Mouse (Mus musculus) natural killer cell, adult 2 months (primary cell): Measurements from ENCODE around the gene Kbtbd4.
A peak's percentile ranks its signal among the peaks of the same experiment; 100 is the strongest.
"Not testable (repeated sequence)": the region's sequence is repeated elsewhere in the genome, so short reads cannot be mapped to it uniquely, and the experiment has no call there.

Experiments
- DNase-seq, 2 experiments: peaks; one replicate each; pipeline ENCODE4 v3.0.0; 2022; ENCODE audit warnings: low spot score in 2 of 2

Gene Kbtbd4

GRCm38 (mm10) chr2:90904076-90904855 is at the start of gene Kbtbd4, which contains the start of gene Ndufs3:
Gene Kbtbd4, plus strand, starts transcription at chr2:90904740.
Gene Ndufs3, minus strand, starts transcription at chr2:90904827.
- peak; percentile 82 to 87 for DNase-seq

DNA sequence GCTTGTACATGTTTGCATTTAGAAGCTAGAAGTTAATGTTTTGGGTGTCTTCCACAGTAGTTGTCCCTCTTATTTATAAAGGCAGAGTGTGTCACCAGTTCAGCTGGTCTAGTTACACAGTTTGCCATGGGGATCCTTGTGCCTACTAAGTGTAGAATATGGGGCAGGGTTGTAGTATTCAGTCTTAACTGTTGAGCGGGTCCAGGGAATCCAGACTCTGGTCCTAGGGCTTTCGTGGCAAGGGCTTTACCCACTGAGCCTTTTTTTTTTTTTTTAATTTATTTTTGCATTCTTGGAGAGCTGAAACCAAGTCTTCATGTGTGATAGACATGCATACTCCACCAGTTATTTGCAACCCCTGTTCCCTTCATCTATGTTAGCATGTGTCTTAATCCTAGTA is 43.1 kb upstream of the Kbtbd4 start:
- DNase-seq, result no peak

- DNase-seq, result no peak
These were observed 40.4 kb upstream of the Kbtbd4 start for GRCm38 (mm10) chr2:90864184-90864583.

GRCm38 (mm10) chr2:90866524-90866923 is 38.0 kb upstream of the Kbtbd4 start:
- DNase-seq, result peak; percentile 55 to 72

DNA sequence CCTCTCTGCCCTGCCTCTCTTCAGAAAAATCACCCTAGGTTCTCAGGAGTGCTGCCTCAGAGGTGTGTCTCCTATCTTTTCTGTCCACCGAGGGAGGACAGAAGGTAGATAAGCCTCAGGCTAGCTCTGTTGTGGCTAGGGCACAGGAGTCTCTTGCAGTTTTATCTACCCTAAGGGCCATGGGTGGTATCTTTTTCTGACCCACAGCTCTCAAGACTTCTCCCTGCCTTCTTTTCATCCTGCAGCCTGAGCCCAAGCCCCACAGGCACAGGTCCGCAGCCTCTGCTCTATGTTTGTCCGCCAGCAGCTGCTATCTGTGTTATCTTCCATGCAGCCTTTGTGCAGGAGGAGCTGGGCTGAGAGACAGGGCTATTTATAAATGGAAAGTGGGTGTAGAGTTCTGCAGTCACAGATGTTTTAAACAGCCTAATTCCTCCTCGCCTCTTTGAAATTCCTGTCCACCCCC is 34.4 kb upstream of the Kbtbd4 start:
- DNase-seq, result no peak

- DNase-seq, result no peak
These were observed 33.2 kb upstream of the Kbtbd4 start for GRCm38 (mm10) chr2:90871180-90871961.

DNA sequence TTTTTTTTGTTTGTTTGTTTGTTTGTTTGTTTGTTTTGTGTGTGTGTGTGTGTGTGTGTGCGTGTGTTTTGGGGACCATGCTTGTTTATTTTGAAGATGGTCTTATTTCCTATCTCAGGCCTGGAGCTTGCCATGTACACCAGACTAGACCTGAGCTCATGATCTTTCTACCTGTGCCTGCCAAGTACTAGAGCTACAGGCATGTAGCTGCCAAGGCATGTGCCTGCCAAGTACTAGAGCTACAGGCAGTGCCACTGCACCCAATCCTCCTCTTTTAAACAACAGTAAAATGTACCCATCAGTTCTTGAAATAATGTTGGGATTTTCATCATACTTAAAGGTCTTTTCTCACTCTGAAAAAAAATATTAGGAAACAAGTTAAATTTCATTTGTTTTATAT is 30.5 kb upstream of the Kbtbd4 start:
- no peak for DNase-seq

DNA sequence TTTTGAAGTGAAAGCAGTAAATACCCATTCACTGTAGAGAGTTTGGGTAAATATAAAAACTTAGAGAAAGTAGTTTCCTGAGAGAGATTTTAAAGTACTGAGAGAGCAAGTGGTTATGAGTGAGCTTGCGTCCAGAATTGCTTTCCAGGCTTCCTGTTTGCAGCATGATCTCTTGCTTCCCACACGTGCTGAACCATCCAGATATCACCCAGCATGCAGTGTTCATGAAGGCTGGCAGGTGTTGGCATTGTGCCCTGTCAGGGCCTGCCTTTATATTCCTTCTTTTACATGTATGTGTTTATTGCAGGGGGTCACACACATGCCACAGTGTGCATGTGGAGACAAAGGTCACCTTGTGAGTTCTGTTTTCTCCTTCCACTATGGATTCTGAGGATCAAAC is 29.3 kb upstream of the Kbtbd4 start:
- DNase-seq, result no peak

DNA sequence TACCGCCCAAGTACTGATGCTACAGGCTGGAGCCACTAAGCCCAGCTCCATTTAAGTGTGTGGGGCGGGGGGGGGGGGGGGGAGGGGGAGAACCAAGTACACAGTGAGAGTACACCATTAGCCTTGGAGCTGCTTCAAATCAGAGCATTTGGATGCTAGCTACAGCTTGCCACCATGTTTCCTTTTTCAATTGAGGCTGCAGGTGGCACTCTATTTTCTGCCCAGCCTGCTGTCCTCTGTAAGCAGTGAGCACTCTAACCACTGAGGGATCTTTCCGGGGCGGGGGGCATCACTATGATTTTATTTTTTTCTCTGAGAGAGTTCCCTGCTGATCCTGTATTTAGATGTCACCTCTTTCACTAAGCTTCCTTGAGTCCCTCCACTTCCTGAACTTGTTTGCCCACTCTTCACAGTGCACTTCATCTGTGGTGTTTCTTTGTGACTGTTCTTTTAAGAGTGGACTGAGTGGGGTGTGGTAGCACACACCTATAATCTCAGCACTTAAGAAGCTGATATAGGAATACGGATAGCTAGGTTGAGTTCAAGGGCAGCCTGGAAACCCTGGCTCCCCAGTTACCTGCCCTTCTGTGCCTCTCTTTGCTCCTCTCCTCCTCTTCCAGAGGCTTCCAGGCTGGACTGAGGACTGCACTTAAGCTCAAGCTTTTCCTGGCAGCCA is 26.8 kb upstream of the Kbtbd4 start:
- no peak for DNase-seq

DNA sequence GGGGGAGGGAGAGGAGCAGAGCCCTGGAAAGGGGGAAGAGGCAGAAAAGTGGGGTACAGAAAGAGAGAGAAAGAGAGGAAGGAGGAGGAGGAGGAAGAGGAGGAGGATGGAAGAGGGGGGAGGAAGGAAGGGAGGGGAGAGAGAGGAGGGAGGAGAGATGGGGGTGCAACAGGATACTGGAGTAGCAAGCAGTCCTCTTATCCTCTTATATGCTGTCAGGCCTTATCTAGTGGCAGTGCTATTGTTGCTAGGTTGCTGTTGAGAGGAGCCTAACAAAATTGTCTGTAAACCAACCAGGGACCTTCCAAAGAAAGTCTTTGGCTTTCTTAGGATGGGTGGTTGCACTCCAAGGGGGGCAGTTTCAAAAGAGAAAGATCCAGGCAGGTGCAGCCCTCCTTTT is 25.1 kb upstream of the Kbtbd4 start:
- DNase-seq, result no peak

DNA sequence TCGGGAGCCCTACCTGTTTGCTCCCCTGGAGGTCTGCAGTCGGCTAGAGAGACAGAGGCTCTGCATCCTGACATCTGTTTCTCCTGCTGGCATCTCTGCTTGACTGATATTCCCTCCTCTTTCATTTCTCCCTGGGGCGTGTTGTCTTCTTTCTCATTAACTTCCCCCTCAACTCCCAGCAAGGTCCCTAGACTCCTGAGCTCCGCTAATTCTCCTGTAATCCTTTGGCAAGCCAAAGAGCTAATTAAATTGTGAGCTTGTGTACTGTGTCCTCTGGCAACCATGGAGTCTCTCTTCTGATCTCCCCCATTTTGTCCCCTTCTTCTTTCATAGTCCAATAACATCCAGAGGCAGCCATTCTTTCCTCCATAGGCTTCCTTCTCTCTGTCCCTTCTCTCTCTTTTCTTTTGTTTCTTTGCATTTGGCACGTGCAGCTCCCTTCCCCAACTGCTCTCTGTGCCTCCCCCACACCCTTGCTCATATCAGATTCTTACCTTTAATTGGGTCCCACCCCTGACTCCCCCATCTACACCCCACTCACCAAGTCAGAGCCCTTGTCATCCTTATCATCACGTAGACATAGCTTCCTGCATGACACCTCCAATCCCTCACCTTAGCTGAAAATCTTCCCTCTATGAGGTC is 24.3 kb upstream of the Kbtbd4 start:
- DNase-seq, result no peak

DNA sequence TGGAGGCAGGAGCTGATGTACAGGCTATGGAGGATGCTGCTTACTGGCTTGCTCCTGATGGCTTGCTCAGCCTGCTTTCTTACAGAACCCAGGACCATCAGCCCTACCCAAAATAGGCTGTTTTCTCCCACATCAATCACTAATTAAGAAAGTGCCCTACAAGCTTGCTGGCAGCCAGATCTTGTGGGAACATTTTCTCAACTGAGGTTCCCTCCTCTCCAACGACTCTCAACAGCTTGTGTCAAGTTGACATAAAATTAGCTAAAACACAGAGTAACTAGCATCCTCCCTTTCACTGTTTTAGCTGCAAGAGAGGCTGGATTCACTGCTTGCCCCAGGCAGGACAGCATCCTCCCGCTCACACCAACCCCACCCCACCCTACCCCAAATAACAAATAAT is 22.7 kb upstream of the Kbtbd4 start:
- DNase-seq, result no peak

GRCm38 (mm10) chr2:90885218-90886041 is 19.1 kb upstream of the Kbtbd4 start, which contains the start of gene C1qtnf4:
Gene C1qtnf4, plus strand, starts transcription at chr2:90885860.
- DNase-seq, result peak in 1 of 2 experiments; percentile 1

GRCm38 (mm10) chr2:90886436-90886835 is 18.1 kb upstream of the Kbtbd4 start:
- no peak for DNase-seq

GRCm38 (mm10) chr2:90887627-90888026 is 16.9 kb upstream of the Kbtbd4 start:
- no peak for DNase-seq

GRCm38 (mm10) chr2:90889550-90890548 is 14.7 kb upstream of the Kbtbd4 start:
- DNase-seq, result peak in 1 of 2 experiments; percentile 17

- DNase-seq, result no peak
These were observed 10.8 kb upstream of the Kbtbd4 start for GRCm38 (mm10) chr2:90893673-90894298.

DNA sequence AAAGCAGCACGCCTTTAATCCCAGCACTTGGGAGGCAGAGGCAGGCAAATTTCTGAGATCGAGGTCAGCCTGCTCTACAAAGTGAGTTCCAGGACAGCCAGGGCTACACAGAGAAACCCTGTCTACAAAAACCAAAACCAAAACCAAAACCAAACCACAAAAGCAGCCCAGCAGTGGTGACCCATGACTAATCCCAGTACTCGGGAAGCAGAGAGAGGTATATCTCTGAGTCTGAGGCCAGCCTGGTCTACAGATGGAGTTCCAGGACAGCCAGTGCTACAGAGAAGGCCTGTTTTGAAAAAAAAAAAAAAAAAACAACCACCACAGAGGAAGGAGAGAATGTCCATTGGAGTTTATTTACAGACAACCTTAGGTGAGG is 10.3 kb upstream of the Kbtbd4 start:
- not testable (repeated sequence) for DNase-seq

DNA sequence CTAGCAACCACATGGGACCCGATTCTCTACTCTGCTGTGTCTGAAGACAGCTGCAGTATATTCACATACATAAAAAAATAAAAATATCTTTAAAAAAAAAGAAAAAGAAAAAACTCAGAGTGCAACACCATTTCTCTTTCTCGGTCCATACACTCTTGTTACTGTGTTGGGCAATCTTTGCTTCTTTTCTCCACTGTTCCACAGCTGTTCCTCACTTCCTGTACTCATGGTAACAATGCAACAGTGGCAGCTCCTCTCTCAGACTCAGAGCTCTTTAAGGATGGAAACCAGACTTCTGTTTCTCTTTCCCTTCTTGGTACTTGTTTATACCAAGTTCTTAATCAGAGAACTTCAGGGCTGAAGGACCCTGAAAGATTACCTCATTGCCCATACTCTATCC is 1.1 kb upstream of the Kbtbd4 start:
- DNase-seq, result no peak
